Mouse (Mus musculus): ENCODE measurements around the gene Vmo1.

- no peak for TF ChIP-seq GATA1 (IDR thresholded peaks at IDR 0.05; ENCODE audit: borderline replicate concordance, low read length)
- TF ChIP-seq FLI1 (IDR thresholded peaks at IDR 0.05; ENCODE audit: low read length) = no peak
Measured at GRCm38 (mm10) chr11:70518923-70519322, 4.5 kb upstream of the Vmo1 start, which contains the start of gene Gltpd2.
